Mouse (Mus musculus) monocyte, adult 2 months (primary cell): ENCODE data around the gene Hist2h2aa1.
"Not testable (repeated sequence)": the region's sequence is repeated elsewhere in the genome, so short reads cannot be mapped to it uniquely, and the experiment has no call there.

Source experiments
- DNase-seq, 2 experiments: peaks; one replicate each; pipeline ENCODE4 v3.0.0; 2022; ENCODE audit warnings: low spot score in 2 of 2, low read depth in 1 of 2

Gene Hist2h2aa1

GRCm38 (mm10) chr3:96245003-96245886, at the start of gene Hist2h2aa1:
TSS of gene Hist2h2aa1 (plus strand) at chr3:96245497.
- DNase-seq, result peak; percentile 75 to 87

- no peak for DNase-seq
Measured at GRCm38 (mm10) chr3:96195616-96196313, 49.5 kb upstream of the Hist2h2aa1 start.

GRCm38 (mm10) chr3:96196437-96197128, 48.7 kb upstream of the Hist2h2aa1 start:
- no peak for DNase-seq

GRCm38 (mm10) chr3:96197129-96197749, 48.1 kb upstream of the Hist2h2aa1 start:
- peak; percentile 39 to 68 for DNase-seq

- no peak for DNase-seq
Measured at GRCm38 (mm10) chr3:96198181-96198580, 47.1 kb upstream of the Hist2h2aa1 start.

- not testable (repeated sequence) for DNase-seq
Measured at GRCm38 (mm10) chr3:96198601-96199251, 46.6 kb upstream of the Hist2h2aa1 start.

- DNase-seq, result no peak
Measured at GRCm38 (mm10) chr3:96199731-96200130, 45.6 kb upstream of the Hist2h2aa1 start.

GRCm38 (mm10) chr3:96207819-96208218, 37.5 kb upstream of the Hist2h2aa1 start:
- DNase-seq, result no peak

- no peak for DNase-seq
Measured at GRCm38 (mm10) chr3:96209242-96209641, 36.1 kb upstream of the Hist2h2aa1 start.

- no peak for DNase-seq
Measured at GRCm38 (mm10) chr3:96219191-96219641, 26.1 kb upstream of the Hist2h2aa1 start.

GRCm38 (mm10) chr3:96219661-96220130, 25.6 kb upstream of the Hist2h2aa1 start, which contains the start of the genes Bola1 and Hist2h2ab:
TSS of gene Bola1 (minus strand) at chr3:96219709.
TSS of gene Hist2h2ab (plus strand) at chr3:96219865.
- DNase-seq, result peak in 1 of 2 experiments; percentile 68

GRCm38 (mm10) chr3:96220131-96220764, 25.0 kb upstream of the Hist2h2aa1 start:
- DNase-seq, result not testable (repeated sequence)

GRCm38 (mm10) chr3:96220765-96221639, 24.3 kb upstream of the Hist2h2aa1 start, which contains the start of the genes Hist2h2ac and Hist2h2be:
TSS of gene Hist2h2ac (minus strand) at chr3:96220880.
TSS of gene Hist2h2be (plus strand) at chr3:96221119.
- DNase-seq, result peak; percentile 75 to 78

- DNase-seq, result no peak
Measured at GRCm38 (mm10) chr3:96221640-96222038, 23.7 kb upstream of the Hist2h2aa1 start.

- no peak for DNase-seq
Measured at GRCm38 (mm10) chr3:96222774-96223173, 22.5 kb upstream of the Hist2h2aa1 start.

GRCm38 (mm10) chr3:96225421-96225820, 19.9 kb upstream of the Hist2h2aa1 start:
- DNase-seq, result no peak

- no peak for DNase-seq
Measured at GRCm38 (mm10) chr3:96226695-96227648, 18.3 kb upstream of the Hist2h2aa1 start.
